Mouse (Mus musculus): Measurements from ENCODE around the gene Nup85. TPM values are rescaled to one million over a fixed set of nuclear protein-coding genes. Genes with fewer than 3 reads are reported as not detected.

The Nup85 gene
- total and polyA plus RNA-seq, 2 experiments from 2014 or later, result 33.9 to 102 TPM

DNA sequence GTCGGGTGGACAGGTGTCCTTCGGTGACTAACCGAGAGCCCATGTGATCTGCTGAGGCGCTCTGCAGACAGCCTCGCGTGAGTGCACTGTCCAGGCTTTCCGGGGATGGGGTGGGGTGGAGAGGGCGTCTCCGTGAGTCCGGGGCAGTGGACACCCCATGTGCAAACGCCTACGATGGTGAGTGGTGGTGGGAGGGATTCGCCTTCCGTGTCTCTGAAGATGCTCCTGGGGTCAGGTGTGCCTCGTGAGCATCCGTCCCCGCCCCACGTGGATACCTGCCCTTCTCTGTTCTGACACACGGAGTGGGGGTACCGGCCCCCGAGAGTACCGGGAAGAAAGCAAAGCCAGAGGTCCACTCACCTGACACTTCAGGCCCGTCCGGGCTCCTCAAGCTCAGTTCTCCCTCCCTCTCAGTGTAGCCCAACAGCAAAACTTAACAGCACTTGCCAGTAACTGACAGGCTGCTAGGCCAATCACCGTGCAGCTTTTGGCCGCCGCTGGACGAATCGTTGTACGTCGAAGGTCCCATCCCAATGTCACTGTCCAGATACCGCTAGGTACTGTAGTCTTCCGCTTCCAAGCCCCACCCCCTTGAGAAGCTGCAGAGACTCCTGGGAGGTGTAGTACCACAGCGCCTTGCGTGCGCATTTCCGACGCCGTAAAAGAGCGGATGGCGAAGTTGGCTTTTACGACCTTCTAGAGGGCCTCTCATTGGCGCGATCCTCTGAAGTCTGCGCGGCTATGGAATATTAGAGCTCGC lies 63.7 kb downstream of the Nup85 start, which contains the start of gene Slc25a19:
TSS of gene Slc25a19 (minus strand) at position 591 of the 760 bp plus-strand sequence.
- TF ChIP-seq CTCF (IDR thresholded peaks at IDR 0.05; ENCODE audit: low read depth) (no peak), EP300 (IDR thresholded peaks at IDR 0.05; ENCODE audit: low read depth) (0 out of 2 replicates have a peak, but pooled peaks have one; percentile 18)
- peak within 1 kb of the TSS; percentile 81 for H3K4me3 ChIP-seq (ENCODE audit: low read depth, low read length)
- H3K36me3 ChIP-seq (replicated peaks; ENCODE audit: control insufficient read depth, insufficient read depth, low read length), result peaks cover 10% of the 10 kb centered on the region
- no peaks in the 10 kb centered on the region for H3K27me3 ChIP-seq (ENCODE audit: control insufficient read depth, insufficient read depth, low read length)
- H3K4me2 ChIP-seq (ENCODE audit: low read depth, low read length), result peak within 1 kb of the TSS; percentile 94
- peak within 1 kb of the TSS; percentile 63 for H3K9ac ChIP-seq (replicated peaks; ENCODE audit: low read depth, low read length)
- H3K9me3 ChIP-seq (replicated peaks; ENCODE audit: control insufficient read depth, low read length), result no peaks in the 10 kb centered on the region
- under 1% methylated on average over 47 of the region's 47 CpGs for WGBS
- peak; percentile 99 for ATAC-seq (ENCODE audit: insufficient read depth, low read depth)
- peak within 1 kb of the TSS; percentile 60 for H3K27ac ChIP-seq (ENCODE audit: low read depth)
- peaks cover 5% of the 10 kb centered on the region; the same call in 1 of the 2 replicates for H3K4me1 ChIP-seq (ENCODE audit: control insufficient read depth, insufficient read depth)
- peak; percentile 100 for DNase-seq (ENCODE audit: low spot score)

DNA sequence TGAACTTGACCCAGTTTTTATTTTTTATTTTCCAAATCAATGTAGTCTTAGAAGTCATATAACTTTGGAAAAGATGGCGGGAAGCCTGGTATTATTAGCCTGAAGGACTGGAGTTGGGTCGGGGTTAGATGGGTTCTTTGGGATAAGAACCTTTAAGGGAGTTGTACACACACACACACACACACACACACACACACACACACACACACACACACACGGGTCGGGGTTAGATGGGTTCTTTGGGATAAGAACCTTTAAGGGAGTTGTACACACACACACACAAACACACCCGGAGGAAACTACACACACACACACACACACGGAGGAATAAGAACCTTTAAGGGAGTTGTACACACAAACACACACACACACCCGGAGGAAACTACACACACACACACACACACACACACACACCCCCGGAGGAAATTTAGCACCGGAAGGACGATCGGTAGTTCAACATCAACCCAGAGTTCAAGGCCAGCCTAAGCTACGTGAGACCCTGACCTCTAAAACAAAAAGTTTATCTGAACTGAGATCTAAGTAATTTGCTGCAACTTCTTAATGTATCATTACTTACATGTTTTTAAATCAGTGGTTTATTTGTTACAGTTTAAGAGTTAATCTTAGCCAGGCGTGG lies 64.3 kb downstream of the Nup85 start:
- DNase-seq (ENCODE audit: low spot score) (no peak), ATAC-seq (ENCODE audit: insufficient read depth, low read depth) (no peak)
- peaks cover 3% of the 10 kb centered on the region; the same call in 1 of the 2 replicates for H3K36me3 ChIP-seq (replicated peaks; ENCODE audit: control insufficient read depth, insufficient read depth, low read length)
- peak overlapping the region; percentile 81 for H3K4me3 ChIP-seq (ENCODE audit: low read depth, low read length)
- 51% methylated on average over 13 of the region's 13 CpGs for WGBS
- peak overlapping the region; percentile 53 for H3K4me2 ChIP-seq (ENCODE audit: low read depth, low read length)
- no peak for TF ChIP-seq CTCF (IDR thresholded peaks at IDR 0.05; ENCODE audit: low read depth)
- 0 out of 2 replicates have a peak, but pooled peaks have one; percentile 6 for TF ChIP-seq EP300 (IDR thresholded peaks at IDR 0.05; ENCODE audit: low read depth)
- H3K27ac ChIP-seq (ENCODE audit: low read depth), result peak overlapping the region; percentile 19; the same call in 1 of the 2 replicates
- H3K9ac ChIP-seq (replicated peaks; ENCODE audit: low read depth, low read length), result 0 out of 2 replicates have a peak overlapping the region, but pooled peaks have one; percentile 34
- H3K9me3 ChIP-seq (replicated peaks; ENCODE audit: control insufficient read depth, low read length), result no peaks in the 10 kb centered on the region
- no peaks in the 10 kb centered on the region for H3K27me3 ChIP-seq (ENCODE audit: control insufficient read depth, insufficient read depth, low read length)
- H3K4me1 ChIP-seq (ENCODE audit: control insufficient read depth, insufficient read depth), result peaks cover 5% of the 10 kb centered on the region; the same call in 1 of the 2 replicates

- no peak overlapping the region for H3K4me2 ChIP-seq (ENCODE audit: low read depth, low read length)
- no peaks in the 10 kb centered on the region for H3K9me3 ChIP-seq (replicated peaks; ENCODE audit: control insufficient read depth, low read length)
- no peak overlapping the region for H3K27ac ChIP-seq (ENCODE audit: low read depth)
- H3K9ac ChIP-seq (replicated peaks; ENCODE audit: low read depth, low read length), result no peak overlapping the region
- no peak overlapping the region for H3K4me3 ChIP-seq (ENCODE audit: low read depth, low read length)
- H3K36me3 ChIP-seq (replicated peaks; ENCODE audit: control insufficient read depth, insufficient read depth, low read length), result no peaks in the 10 kb centered on the region
- whole genome bisulfite sequencing, result 79% methylated on average over 13 of the region's 13 CpGs
- ATAC-seq (ENCODE audit: insufficient read depth, low read depth) (no peak), DNase-seq (ENCODE audit: low spot score) (no peak)
- TF ChIP-seq CTCF (IDR thresholded peaks at IDR 0.05; ENCODE audit: low read depth) (no peak), EP300 (IDR thresholded peaks at IDR 0.05; ENCODE audit: low read depth) (no peak)
- peaks cover 5% of the 10 kb centered on the region; the same call in 1 of the 2 replicates for H3K4me1 ChIP-seq (ENCODE audit: control insufficient read depth, insufficient read depth)
- no peaks in the 10 kb centered on the region for H3K27me3 ChIP-seq (ENCODE audit: control insufficient read depth, insufficient read depth, low read length)
Measured at GRCm38 (mm10) chr11:115629734-115630531, 65.7 kb downstream of the Nup85 start.

GRCm38 (mm10) chr11:115630532-115631504 lies 66.6 kb downstream of the Nup85 start:
- WGBS, result 48% methylated on average over 16 of the region's 16 CpGs
- Histone ChIP-seq H3K27me3 (ENCODE audit: control insufficient read depth, insufficient read depth, low read length) (no peaks in the 10 kb centered on the region), H3K36me3 (replicated peaks; ENCODE audit: control insufficient read depth, insufficient read depth, low read length) (no peaks in the 10 kb centered on the region), H3K27ac (ENCODE audit: low read depth) (no peak overlapping the region), H3K4me2 (ENCODE audit: low read depth, low read length) (no peak overlapping the region), H3K4me1 (ENCODE audit: control insufficient read depth, insufficient read depth) (peaks cover 5% of the 10 kb centered on the region; the same call in 1 of the 2 replicates), H3K4me3 (ENCODE audit: low read depth, low read length) (no peak overlapping the region), H3K9ac (replicated peaks; ENCODE audit: low read depth, low read length) (no peak overlapping the region), H3K9me3 (replicated peaks; ENCODE audit: control insufficient read depth, low read length) (no peaks in the 10 kb centered on the region)
- TF ChIP-seq EP300 (IDR thresholded peaks at IDR 0.05; ENCODE audit: low read depth), result no peak
- TF ChIP-seq CTCF (IDR thresholded peaks at IDR 0.05; ENCODE audit: low read depth), result no peak
- ATAC-seq (ENCODE audit: insufficient read depth, low read depth) (no peak), DNase-seq (ENCODE audit: low spot score) (no peak)
